Mouse (Mus musculus) ZHBTc4 (cell line): ENCODE data around the gene Map4k4.
A peak's percentile ranks its signal among the peaks of the same experiment; 100 is the strongest.

Experiments
- DNase-seq: peaks from one replicate; pipeline ENCODE4 v3.0.0-alpha.2; 2011; ENCODE audit warnings: low read depth, low spot score

Gene Map4k4

DNA sequence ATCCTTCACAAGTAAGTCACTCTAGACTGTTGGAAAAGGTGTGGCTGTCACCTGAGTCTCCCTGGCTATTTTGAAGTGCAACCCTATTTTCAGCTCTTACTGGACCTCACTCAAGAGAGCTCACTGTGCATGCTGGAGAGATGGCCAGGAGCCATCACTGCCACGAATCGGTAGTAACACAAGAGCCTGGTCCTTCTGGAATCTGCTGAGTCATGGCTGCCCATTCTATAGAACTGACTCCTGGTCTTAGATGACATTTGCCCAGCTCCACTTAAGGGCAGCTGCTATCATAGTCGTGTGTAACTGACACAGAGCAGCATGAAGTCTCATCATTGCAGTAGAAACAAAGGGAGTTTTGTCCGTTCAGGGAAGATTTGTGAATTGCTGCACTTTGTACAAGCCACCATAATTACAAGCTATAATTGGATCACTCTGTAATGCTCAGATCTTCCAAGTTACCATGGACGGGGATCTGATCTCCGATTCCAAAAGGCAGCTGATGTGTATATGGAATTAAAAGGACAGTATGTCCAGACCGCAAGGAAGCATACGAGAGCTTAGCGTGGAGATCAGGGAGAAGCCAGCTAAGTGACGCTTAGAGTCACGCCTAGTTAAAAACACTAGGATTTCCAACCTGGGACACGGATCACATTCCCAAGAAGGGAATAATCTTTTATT is 133.2 kb downstream of the Map4k4 start:
- DNase-seq, result no peak

DNA sequence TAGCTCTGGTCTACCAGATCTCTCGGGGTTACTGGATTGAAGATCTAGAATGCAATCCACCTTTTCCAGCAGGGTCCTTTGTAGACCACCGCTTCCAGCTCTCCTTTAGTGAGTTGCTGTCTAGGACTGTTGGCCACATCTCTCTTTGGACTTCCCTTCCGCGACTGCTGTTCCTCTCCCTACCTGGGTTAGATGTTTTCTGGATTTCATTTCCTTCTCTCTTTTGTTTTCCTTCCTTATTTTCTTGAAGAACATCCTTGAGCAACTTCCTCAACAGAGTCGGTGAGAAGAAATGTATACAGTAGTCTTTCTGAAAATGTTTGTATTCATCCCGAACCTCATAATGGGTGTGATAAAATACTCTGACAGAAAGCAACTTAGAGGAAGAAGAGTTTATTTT is 137.1 kb downstream of the Map4k4 start:
- DNase-seq, result no peak

DNA sequence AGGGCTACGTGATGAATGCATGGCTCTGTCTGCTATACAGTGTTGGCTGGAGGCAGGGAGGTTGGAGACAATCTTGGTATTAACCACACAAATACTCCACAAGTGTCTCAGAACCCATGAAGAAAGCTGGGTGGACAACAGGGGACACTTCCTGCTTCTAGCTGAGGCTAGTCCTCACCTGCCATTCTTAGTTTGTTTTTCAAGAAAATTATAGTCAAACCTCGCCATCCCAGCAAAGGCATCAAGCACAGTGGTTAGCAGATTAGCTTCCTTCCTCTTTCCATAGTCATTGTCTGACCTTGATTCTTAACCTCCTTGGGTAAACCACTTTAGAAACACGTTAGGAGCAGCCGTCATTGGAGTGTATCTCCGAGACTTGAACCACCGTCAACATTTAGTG is 145.0 kb downstream of the Map4k4 start:
- no peak for DNase-seq

DNA sequence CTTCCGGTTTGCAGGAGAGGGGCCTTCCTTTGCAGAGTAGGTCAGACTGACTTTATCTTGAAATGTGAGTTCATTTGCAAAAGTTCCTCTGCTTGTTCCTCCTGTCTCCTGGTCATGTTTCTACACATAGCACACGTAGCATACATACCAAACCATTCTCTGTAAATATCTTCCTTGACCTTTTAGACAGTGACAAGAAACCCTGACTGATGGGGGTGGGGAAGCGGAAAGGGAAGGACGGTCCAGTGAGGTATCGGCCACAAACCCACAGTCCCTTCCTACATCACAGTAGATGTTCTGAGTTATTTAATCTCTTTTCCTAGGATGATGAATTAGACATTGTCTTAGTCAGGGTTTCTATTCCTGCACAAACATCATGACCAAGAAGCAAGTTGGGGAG is 145.9 kb downstream of the Map4k4 start:
- no peak for DNase-seq

DNA sequence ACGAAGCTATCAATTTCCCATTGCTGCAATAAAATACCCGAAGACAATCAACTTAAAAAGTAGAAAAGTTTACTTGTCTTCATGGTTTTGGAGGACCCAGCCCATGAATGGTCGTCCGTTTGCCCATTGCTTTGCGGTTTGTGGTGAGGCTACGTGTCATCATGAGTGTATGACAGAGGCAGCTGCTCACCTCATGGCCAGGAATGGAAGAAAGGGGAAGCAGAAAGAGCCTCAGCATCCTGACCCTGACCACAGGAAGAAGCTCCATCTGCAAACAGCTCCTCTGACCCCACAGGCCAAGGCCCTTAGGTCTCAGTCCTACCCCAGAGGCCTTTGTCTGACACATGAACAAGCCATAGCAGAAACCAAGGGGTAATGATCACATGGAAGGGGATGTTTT is 150.4 kb downstream of the Map4k4 start:
- no peak for DNase-seq

DNA sequence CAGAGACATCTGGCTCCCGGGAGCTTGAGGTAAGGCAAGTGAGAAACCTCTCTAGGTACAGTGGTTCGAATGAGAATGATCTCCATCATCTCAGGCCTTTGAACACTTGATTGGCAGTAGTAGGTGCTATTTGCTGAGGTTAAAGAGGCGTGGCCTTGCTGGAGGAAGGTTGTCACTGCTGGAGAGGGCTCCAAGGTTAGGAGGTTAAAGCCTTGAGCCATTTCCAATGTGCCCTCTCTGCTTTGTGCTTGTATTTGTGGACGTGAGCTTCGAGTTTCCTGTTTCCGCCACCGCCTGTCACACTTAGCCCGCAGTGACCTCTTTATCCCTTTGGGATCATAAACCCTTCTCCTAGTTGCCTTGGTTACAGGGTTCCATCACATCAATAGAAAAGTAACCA is 151.4 kb downstream of the Map4k4 start:
- DNase-seq, result peak; percentile 51

DNA sequence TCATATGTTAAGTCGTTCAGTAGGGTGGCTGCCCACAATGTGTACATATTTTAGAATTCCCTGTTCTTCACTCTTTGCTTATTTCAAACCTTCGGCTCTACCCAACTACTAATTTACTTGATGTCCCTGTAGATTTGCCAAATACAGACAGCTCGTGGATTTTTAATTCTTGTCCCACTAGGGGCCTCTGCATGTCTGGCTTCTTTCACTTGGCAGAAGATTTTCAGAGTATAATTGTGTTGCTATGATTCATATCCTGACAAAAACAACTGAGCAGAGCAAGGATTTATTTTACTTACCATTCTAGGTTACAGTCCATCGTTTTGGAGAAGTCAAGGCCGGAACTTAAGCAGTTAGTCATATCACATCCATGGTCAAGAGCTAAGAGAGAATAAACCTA is 152.4 kb downstream of the Map4k4 start:
- no peak for DNase-seq

DNA sequence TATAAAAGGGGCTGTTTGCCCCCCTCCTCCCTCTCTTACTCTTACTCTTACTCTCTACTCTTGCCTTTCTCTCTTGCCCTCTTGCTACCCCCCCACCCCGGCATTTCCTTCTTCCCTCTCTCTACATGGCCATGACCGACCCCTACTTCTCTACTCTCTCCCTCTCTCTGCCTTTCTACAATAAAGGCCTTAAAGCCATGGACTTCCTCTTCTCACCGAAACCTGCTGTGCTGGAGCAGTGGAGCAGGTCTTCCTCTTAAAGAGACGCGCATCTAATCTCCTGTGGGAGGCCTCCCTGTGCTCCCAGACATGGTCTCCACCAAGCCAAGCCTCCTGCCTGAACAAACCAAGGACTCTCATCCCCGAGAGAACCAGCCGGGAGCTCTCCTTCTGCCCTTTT is 154.3 kb downstream of the Map4k4 start:
- no peak for DNase-seq

DNA sequence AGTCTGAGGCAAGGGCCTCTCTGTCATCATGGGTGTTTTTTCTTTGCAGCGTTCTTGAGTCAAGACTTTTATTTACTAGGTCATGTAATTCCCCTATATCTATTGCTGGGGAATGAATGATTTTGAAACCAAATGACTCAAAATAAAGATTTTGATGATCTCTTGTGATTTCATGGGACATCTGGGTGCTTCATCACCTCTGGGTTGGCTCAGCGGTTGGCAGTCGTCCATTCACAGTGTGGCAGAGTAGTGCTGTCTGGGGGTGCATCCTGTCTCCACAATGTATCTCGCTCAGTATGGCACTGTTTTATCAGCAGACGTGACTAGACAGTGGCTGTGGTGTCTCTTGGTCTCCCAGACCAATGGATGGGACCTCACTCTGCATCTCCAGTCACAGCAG is 155.2 kb downstream of the Map4k4 start:
- no peak for DNase-seq

DNA sequence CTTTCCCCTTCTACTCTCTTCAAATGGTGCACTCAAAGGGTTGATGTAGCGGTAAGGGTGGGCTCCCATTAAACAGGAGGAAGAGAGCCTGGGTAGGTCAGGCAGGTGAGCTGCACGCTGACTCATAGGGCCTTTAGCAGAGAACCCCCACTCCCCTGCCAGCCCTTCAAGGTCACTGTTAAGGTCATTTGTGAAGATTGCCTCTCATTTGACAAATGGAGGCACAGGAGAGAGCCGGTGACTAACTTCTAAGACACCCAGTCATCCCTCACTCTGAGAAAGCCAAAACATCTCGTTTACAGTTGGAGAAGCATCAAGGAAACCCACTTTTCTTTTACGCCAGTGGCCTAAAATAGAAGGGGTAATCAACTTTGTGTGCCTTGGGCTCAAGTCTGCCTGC is 156.6 kb downstream of the Map4k4 start:
- peak; percentile 8 for DNase-seq

DNA sequence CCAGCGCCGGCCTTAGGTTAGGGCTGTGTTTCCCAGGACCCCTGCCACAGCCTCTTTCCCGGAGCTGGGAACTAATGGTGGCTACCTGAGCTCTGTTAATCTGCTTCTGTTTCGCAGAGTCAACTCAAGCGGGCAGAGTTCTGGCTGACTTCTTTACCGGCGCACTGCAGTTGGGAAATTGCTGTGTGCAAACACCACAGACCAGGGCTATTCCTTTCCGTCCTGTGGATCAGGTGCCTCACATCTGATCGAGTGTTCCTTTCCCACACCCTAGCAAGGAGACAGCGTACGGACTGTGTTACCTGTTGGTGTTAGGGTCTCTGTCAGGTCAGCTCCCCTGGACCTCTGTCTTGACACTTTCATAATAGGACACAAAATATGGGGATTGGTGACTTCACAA is 157.3 kb downstream of the Map4k4 start:
- no peak for DNase-seq

DNA sequence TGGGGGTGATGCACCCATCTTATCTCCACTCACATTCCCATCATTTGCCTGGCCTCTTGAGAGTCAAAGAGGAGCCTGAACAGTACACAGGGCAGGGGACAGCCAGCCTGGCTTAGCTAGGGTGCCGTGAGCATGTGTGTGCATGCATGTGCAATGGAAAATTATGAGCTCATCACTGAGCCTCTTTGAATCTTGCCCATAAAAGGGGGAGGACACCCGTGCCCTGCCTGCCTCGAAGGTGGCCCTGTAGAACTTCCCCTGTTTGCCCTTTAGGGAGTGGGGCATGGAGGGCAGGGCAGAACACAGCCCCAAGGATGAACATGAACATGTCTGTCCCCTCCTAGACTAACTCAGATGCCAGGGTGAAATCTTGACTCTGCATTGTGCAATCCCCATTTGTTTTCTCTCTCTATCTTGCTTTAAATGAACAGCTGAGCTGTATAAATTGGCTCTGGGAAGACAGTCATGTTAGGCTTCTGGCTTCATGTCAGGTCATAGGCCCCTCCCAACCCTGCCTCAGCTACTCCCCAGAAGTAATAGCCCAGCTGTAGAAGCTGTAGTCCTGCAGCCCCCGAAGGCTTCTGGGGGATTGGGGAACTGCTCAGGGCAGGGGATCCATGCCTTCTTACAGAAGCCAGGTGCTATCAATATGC is 158.5 kb downstream of the Map4k4 start:
- DNase-seq, result no peak

DNA sequence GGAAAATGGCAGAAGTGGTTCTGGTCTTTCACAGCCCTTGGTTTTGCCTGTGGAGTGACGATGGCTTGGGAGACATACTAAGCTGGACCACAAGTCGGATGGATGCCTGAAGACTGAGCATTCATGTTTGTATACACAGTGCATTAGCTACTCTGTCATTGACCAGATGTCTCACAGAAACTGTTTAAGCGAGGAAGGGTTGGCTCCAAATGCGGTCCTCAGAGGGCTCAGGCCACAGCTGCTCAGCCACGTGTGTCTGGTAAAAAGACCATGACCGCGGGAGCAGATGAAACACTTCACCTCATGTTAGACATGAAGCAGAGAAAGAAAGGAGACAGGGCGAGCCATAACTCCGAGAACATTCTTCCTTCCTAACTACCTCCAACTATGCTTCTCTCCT is 160.6 kb downstream of the Map4k4 start:
- no peak for DNase-seq

DNA sequence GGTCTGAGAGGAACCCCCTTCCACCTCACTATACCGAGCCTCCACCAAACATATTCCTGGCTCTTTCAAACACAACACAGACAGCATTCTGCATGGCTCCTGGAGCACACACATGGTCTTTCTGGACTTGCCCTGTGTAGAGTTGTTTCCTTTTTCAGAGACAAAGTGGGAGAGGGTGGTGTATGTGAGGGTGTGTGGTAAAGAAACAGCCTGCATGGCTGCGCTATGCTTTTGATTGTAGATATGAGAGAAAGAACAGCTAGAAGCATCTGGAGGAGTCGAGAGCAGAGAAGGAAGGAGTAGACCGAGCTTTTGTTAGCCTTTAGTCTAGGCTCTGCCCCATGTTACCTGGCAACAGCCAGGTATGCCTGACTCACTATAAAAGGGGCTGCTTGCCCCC is 162.7 kb downstream of the Map4k4 start:
- DNase-seq, result no peak

DNA sequence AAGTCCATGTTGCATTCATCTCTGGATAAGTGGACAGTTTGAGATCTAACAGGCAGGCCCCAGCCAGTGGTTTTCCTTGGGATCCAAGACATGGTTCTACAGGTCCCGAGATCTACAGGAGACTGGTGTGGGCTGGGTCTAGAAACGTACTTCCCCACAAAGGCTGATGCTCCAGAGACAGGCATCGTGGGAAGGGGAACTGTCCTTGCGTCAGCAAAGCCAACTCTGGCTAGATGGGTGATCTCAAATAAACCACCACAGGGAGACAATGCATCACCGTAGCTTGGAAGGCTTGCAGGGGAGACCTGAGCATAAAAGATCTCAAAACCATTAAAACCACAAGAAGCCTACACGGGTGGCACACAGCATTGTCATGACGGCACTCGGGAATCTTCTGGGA is 163.8 kb downstream of the Map4k4 start:
- DNase-seq, result no peak

DNA sequence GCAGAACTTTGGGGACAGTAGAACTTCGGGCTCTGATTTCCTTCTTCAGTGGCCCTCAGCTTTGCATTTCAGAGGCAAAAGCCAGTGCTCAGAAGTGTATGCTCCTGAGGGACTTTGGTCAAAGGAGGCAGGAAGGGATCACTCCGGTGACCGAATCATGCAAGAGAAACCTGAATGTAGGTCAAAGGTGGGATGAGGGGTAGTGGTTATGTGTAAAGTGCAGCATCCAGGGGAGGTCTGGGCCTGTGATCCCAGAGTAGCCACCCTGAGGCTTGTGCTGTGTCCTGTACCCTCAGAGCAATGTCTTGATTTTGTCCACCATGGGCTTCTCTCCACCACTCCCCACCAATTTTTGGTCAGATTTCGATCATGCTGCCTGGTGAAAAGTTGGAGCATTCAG is 171.8 kb downstream of the Map4k4 start:
- no peak for DNase-seq

DNA sequence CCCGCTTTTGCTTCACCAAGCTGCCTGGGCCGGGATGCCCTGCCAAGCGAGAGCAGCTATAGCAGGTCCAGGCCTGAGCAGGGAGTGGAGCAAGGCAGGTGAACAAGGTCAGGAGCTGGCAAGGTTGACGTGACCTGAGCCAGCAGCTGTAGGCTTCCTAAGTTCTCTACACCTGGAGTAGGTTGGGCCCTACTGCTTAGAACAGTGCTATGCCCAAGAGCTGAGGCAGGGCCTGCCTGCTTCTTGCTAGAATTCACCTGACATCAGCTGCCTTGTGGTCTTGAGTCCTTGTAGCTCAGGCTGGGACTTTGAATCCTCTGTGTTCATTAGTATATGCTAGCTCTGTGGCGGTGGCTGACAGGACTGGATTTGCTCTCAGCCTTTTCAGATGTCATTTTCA is 173.1 kb downstream of the Map4k4 start, which contains the start of gene Il1r2:
Il1r2 (plus strand) TSS at position 301 of the 400 bp plus-strand sequence.
- DNase-seq, result no peak
